Mouse (Mus musculus): ENCODE measurements at regions not wholly inside any gene's neighbourhood (a gene's known extent, or its start where the extent isn't known, plus 50 kb on each side); places are given as distances from the start of the nearest gene placed in this dataset.

DNA sequence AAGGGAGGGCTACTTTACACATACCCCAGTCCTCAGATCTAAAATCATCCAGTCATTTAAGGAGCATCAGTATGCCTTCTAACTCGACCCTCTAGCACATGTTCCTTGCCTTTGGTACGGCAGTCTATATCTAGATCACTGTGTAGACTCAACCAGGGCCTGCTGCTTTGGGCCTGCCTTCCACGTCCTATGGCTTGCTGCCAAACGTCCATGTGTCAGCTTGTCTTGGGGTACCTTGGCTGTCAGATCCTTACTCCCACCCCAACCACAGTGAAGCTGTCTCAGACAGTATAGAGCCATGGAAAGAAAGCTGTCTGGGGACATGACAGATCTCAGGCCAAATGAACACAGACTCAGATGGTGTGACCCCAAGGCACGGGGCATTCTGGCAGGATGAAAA is 258.4 kb downstream of the Bcor start:
- Histone ChIP-seq H3K36me3 (ENCODE audit: control insufficient read depth, insufficient read depth, low read length) (no peaks in the 10 kb centered on the region), H3K4me3 (ENCODE audit: low read depth, low read length) (no peak overlapping the region), H3K4me1 (ENCODE audit: control insufficient read depth, insufficient read depth, insufficient read length, low read length) (no peaks in the 10 kb centered on the region), H3K27me3 (ENCODE audit: control insufficient read depth, insufficient read depth, low read length) (no peaks in the 10 kb centered on the region), H3K27ac (ENCODE audit: insufficient read depth, low read depth, low read length) (no peak overlapping the region)
- no peak for TF ChIP-seq CTCF (IDR thresholded peaks at IDR 0.05; ENCODE audit: extremely low read depth, insufficient read length, insufficient replicate concordance, low read depth, low read length)
- TF ChIP-seq POLR2A (IDR thresholded peaks at IDR 0.05; ENCODE audit: low read depth, low read length) = no peak
- 75% methylated on average over 5 of the region's 5 CpGs for WGBS

DNA sequence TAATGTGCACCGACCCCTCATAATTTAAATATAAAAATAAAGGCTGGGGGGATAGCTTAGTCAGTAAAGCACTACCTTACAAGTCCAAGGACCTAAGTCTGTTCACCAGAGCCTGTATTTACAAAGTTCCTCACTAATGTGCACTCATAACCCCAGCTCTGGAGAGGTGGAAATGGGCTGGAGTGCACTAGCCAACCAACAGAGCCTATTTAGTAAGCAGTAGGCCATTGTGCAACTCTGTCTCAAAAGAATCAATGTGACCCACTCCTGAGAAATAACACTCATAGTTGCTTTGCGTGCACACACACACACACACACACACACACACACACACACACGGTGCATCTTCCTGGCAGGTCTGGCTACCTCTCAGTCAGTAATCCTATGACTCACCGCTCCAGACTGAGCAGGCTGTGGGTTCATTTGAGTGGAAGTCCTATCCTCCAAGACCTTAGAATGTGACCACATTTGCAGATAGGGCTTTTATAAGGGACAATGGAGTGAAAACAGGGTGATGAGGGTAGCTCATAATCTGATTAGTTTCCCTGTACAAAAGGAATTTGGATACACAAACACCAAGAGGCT is 256.9 kb downstream of the Bcor start:
- H3K27me3 ChIP-seq (ENCODE audit: control insufficient read depth, insufficient read depth, low read length) = no peaks in the 10 kb centered on the region
- no peaks in the 10 kb centered on the region for H3K36me3 ChIP-seq (ENCODE audit: control insufficient read depth, insufficient read depth, low read length)
- no peak overlapping the region for H3K4me3 ChIP-seq (ENCODE audit: low read depth, low read length)
- TF ChIP-seq POLR2A (IDR thresholded peaks at IDR 0.05; ENCODE audit: low read depth, low read length) (no peak), CTCF (IDR thresholded peaks at IDR 0.05; ENCODE audit: extremely low read depth, insufficient read length, insufficient replicate concordance, low read depth, low read length) (no peak)
- H3K27ac ChIP-seq (ENCODE audit: insufficient read depth, low read depth, low read length) = no peak overlapping the region
- peaks cover 1% of the 10 kb centered on the region; the same call in 1 of the 2 replicates for H3K4me1 ChIP-seq (ENCODE audit: control insufficient read depth, insufficient read depth, insufficient read length, low read length)
- WGBS = 89% methylated on average over 4 of the region's 4 CpGs

DNA sequence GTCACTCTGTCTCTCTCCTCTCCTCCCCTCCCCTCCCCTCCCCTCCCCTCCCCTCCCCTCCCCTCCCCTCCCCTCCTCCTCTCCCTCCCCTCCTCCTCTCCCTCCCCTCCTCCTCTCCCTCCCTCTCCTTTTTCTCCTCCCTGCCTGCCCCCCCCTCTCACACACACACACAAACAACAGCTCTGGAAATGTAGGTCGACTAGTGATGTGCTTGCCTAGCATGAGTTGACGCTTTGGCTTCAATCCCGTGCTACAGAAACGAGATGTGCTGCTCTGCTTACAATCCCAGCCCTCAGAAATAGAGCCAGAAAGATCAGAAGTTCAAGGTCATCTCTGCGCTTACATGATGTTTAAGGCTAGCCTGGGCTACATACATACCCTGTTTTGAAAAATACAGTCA is 254.9 kb downstream of the Bcor start:
- H3K27ac ChIP-seq (ENCODE audit: insufficient read depth, low read depth, low read length) = no peak overlapping the region
- no peak overlapping the region for H3K4me3 ChIP-seq (ENCODE audit: low read depth, low read length)
- 69% methylated on average over 5 of the region's 5 CpGs for WGBS
- H3K4me1 ChIP-seq (ENCODE audit: control insufficient read depth, insufficient read depth, insufficient read length, low read length) = peaks cover 1% of the 10 kb centered on the region; the same call in 1 of the 2 replicates
- H3K36me3 ChIP-seq (ENCODE audit: control insufficient read depth, insufficient read depth, low read length) = no peaks in the 10 kb centered on the region
- TF ChIP-seq POLR2A (IDR thresholded peaks at IDR 0.05; ENCODE audit: low read depth, low read length) = no peak
- TF ChIP-seq CTCF (IDR thresholded peaks at IDR 0.05; ENCODE audit: extremely low read depth, insufficient read length, insufficient replicate concordance, low read depth, low read length) = no peak
- H3K27me3 ChIP-seq (ENCODE audit: control insufficient read depth, insufficient read depth, low read length) = no peaks in the 10 kb centered on the region

DNA sequence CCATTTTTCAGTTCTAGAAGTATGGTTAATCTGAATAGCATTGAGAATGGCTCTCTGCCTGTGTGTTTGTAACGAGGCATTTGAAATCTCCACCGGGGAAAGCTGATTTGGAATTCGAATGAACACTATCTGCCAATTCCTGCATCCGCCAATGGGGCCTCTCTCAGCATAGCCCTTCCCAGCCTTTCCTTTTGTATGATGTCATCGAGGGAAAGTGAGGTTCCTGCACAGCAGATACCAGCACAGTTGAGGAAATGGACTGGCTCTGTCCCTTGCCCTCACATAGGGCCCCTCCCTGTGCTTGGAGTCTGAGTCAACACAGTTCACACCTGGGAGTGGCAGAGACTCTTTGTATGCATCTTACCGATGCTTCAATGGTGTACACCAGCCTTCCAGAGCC is 253.0 kb downstream of the Bcor start:
- 29% methylated on average over 6 of the region's 6 CpGs for WGBS
- no peak overlapping the region for H3K27ac ChIP-seq (ENCODE audit: insufficient read depth, low read depth, low read length)
- H3K27me3 ChIP-seq (ENCODE audit: control insufficient read depth, insufficient read depth, low read length) = no peaks in the 10 kb centered on the region
- TF ChIP-seq CTCF (IDR thresholded peaks at IDR 0.05; ENCODE audit: extremely low read depth, insufficient read length, insufficient replicate concordance, low read depth, low read length) = no peak
- no peak for TF ChIP-seq POLR2A (IDR thresholded peaks at IDR 0.05; ENCODE audit: low read depth, low read length)
- peaks cover 1% of the 10 kb centered on the region; the same call in 1 of the 2 replicates for H3K4me1 ChIP-seq (ENCODE audit: control insufficient read depth, insufficient read depth, insufficient read length, low read length)
- no peaks in the 10 kb centered on the region for H3K36me3 ChIP-seq (ENCODE audit: control insufficient read depth, insufficient read depth, low read length)
- H3K4me3 ChIP-seq (ENCODE audit: low read depth, low read length) = no peak overlapping the region

DNA sequence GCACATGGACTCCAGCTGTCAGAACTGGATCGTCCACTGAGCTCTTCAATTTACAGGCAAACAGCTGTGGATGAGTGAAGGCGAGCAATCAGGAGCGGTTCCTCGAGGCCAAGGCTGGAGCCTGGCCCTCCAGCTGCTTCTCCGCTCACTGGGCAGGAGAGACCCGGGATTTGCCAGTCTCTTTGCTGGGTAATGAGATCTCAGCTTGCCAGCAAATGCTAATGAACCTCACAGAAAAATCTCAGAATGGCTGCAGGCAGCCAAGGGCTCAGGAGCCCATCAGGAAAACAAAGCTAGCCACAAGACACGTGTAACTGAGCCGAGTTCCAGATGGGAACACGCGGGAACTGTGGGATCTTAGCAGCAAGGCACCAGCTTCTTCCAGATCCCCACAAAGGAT is 244.2 kb downstream of the Bcor start:
- 91% methylated on average over 10 of the region's 10 CpGs for WGBS
- Histone ChIP-seq H3K27ac (ENCODE audit: insufficient read depth, low read depth, low read length) (no peak overlapping the region), H3K4me3 (ENCODE audit: low read depth, low read length) (no peak overlapping the region)

DNA sequence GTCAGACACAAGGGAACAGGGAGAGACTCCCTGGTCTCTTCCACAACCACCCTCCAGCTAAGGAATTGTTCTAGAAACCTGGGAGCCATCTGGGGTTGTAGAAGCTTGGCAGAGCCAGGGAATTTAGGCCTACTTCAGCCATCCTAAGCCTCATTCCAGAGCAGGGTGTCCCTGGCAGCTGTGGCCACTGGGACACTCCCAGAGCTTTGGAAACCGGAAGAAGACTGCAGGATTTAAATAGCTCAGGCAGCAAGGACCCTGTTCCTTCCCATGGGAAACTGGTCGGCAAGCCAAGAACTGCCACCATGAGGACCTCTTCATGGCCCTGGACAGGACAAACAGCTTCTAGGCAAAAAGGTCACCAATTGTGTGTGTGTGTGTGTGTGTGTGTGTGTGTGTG is 239.9 kb downstream of the Bcor start:
- WGBS = 41% methylated on average over 2 of the region's 2 CpGs
- no peaks in the 10 kb centered on the region for H3K36me3 ChIP-seq (ENCODE audit: control insufficient read depth, insufficient read depth, low read length)

More for the DNA sequence above, 244.2 kb downstream of the Bcor start:
- Histone ChIP-seq H3K36me3 (ENCODE audit: control insufficient read depth, insufficient read depth, low read length) (no peaks in the 10 kb centered on the region), H3K4me1 (ENCODE audit: control insufficient read depth, insufficient read depth, insufficient read length, low read length) (no peaks in the 10 kb centered on the region), H3K27me3 (ENCODE audit: control insufficient read depth, insufficient read depth, low read length) (no peaks in the 10 kb centered on the region)
- TF ChIP-seq CTCF (IDR thresholded peaks at IDR 0.05; ENCODE audit: extremely low read depth, insufficient read length, insufficient replicate concordance, low read depth, low read length) = no peak
- TF ChIP-seq POLR2A (IDR thresholded peaks at IDR 0.05; ENCODE audit: low read depth, low read length) = no peak

DNA sequence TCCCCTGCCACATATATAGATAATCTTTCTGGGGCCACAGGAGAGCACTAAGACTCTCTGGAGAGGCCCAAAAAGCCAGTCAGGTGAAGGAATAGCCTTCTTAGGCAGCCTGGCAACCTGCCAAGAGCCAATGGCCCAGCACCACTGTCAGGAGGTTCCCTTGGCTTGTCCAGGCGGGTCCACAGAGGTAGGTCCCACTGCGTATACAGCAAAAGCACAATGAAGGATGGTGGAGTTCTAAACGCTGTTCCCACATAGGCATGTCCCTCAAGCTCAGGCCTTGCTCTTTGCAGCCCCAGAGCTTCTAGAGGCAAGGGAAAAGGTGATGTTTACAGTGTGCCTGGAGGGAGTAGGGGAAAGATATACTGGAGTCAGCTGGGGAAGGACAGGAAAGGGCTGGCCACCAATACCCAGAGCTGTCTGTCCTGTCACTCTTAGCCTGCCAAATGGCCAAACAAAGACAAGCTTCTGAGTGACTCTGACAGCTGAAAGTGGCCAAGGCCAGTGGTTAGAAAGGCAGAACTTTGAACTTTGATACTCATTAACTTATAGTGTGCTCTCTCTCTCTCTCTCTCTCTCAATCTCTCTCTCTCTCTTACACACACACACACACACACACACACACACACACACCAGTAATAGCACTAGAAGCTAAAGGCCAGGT is 235.4 kb downstream of the Bcor start:
- Histone ChIP-seq H3K36me3 (ENCODE audit: control insufficient read depth, insufficient read depth, low read length) (no peaks in the 10 kb centered on the region), H3K27me3 (ENCODE audit: control insufficient read depth, insufficient read depth, low read length) (no peaks in the 10 kb centered on the region), H3K4me3 (ENCODE audit: low read depth, low read length) (no peak overlapping the region), H3K4me1 (ENCODE audit: control insufficient read depth, insufficient read depth, insufficient read length, low read length) (peaks cover 4% of the 10 kb centered on the region; the same call in 1 of the 2 replicates), H3K27ac (ENCODE audit: insufficient read depth, low read depth, low read length) (no peak overlapping the region)
- TF ChIP-seq POLR2A (IDR thresholded peaks at IDR 0.05; ENCODE audit: low read depth, low read length) (no peak), CTCF (IDR thresholded peaks at IDR 0.05; ENCODE audit: extremely low read depth, insufficient read length, insufficient replicate concordance, low read depth, low read length) (no peak)
- whole genome bisulfite sequencing = 43% methylated on average over 3 of the region's 3 CpGs

More for the DNA sequence above, 239.9 kb downstream of the Bcor start:
- no peak overlapping the region for H3K4me3 ChIP-seq (ENCODE audit: low read depth, low read length)
- no peak for TF ChIP-seq POLR2A (IDR thresholded peaks at IDR 0.05; ENCODE audit: low read depth, low read length)
- TF ChIP-seq CTCF (IDR thresholded peaks at IDR 0.05; ENCODE audit: extremely low read depth, insufficient read length, insufficient replicate concordance, low read depth, low read length) = no peak
- no peaks in the 10 kb centered on the region for H3K27me3 ChIP-seq (ENCODE audit: control insufficient read depth, insufficient read depth, low read length)
- H3K27ac ChIP-seq (ENCODE audit: insufficient read depth, low read depth, low read length) = no peak overlapping the region
- peaks cover 4% of the 10 kb centered on the region; the same call in 1 of the 2 replicates for H3K4me1 ChIP-seq (ENCODE audit: control insufficient read depth, insufficient read depth, insufficient read length, low read length)
